Mouse (Mus musculus) intestine, embryonic 15.5 days (tissue): ENCODE results near the gene Mmp13. TPM values are rescaled to one million over a fixed set of nuclear protein-coding genes. Genes with fewer than 3 reads are reported as not detected.
"Not testable (repeated sequence)": the region's sequence is repeated elsewhere in the genome, so short reads cannot be mapped to it uniquely, and the experiment has no call there.

Experiments
- ATAC-seq: fragments of 200-750 bp; cut with Nextera tagmentation; 2 replicates; pipeline ENCODE4 v1.8.0; 2017; ENCODE audit warnings: moderate TSS enrichment, moderate library complexity
- H3K27ac ChIP-seq: fragments of 300-500 bp; sonication (generic); 2 replicates; pipeline ENCODE4 v1.5.1; 2015; ENCODE audit warnings: mild to moderate bottlenecking, inconsistent platforms
- H3K27me3 ChIP-seq: fragments of 300-500 bp; sonication (generic); replicated peaks from 2 replicates; pipeline ENCODE4 v1.6.1; 2015; ENCODE audit warnings: inconsistent platforms
- H3K36me3 ChIP-seq: fragments of 300-500 bp; sonication (generic); 2 replicates; pipeline ENCODE4 v1.6.1; 2015; ENCODE audit warnings: inconsistent platforms
- H3K4me1 ChIP-seq: fragments of 300-500 bp; sonication (generic); replicated peaks from 2 replicates; pipeline ENCODE4 v1.6.1; 2015; ENCODE audit warnings: inconsistent platforms
- H3K4me2 ChIP-seq: fragments of 300-500 bp; sonication (generic); replicated peaks from 2 replicates; pipeline ENCODE4 v1.6.1; 2015; ENCODE audit warnings: mild to moderate bottlenecking, inconsistent platforms
- H3K4me3 ChIP-seq: fragments of 300-500 bp; sonication (generic); replicated peaks from 2 replicates; pipeline ENCODE4 v1.5.1; 2015; ENCODE audit warnings: inconsistent platforms
- H3K9ac ChIP-seq: fragments of 300-500 bp; sonication (generic); 2 replicates; pipeline ENCODE4 v1.6.1; 2015; ENCODE audit warnings: inconsistent platforms
- H3K9me3 ChIP-seq: fragments of 300-500 bp; sonication (generic); 2 replicates; pipeline ENCODE4 v1.6.1; 2016; ENCODE audit warnings: inconsistent platforms
- WGBS: fragments of 180-500 bp; shearing (Covaris S2); methylation state at CpG from one replicate; pipeline ENCODE4 v1.1.7; 2015; 5-methylcytosine and 5-hydroxymethylcytosine counted together
- polyA plus RNA-seq: library from polyadenylated mRNA; unstranded; fragments of >200 nt; fragmentation: Nextera tagmentation; extraction: Ambion mirVana; gene quantifications from 2 replicates; pipeline ENCODE4 v1.2.1, GENCODE M21; 2015

Gene Mmp13
- 0.83 and 0.86 TPM in 2 replicates for polyA plus RNA-seq

DNA sequence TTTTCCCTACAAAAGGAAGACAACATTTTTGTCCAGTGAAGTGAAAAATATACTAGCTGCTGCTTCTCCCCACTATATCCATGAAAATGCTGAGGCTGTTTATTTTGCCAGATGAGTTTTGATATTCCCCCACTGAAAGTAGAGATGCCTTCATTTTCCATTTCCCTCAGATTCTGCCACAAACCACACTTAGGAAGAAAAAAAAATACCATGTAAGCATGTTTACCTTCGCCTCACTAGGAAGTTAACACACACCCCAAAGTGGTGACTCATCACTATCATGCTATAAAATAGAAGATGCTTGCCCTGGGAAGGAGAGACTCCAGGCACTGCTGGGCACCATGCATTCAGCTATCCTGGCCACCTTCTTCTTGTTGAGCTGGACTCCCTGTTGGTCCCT lies at the start of gene Mmp13:
TSS of gene Mmp13 (plus strand) at position 301 of the 400 bp plus-strand sequence.
- H3K27me3 ChIP-seq: no peaks in the 10 kb centered on the region
- ATAC-seq: no peak
- H3K4me1 ChIP-seq: no peaks in the 10 kb centered on the region
- H3K4me2 ChIP-seq: no peak within 1 kb of the TSS
- no peak within 1 kb of the TSS for H3K4me3 ChIP-seq
- no peak within 1 kb of the TSS for H3K27ac ChIP-seq
- no peak within 1 kb of the TSS for H3K9ac ChIP-seq
- H3K36me3 ChIP-seq: no peaks in the 10 kb centered on the region
- 71% methylated on average over 1 of the region's 1 CpGs for WGBS
- no peaks in the 10 kb centered on the region for H3K9me3 ChIP-seq

DNA sequence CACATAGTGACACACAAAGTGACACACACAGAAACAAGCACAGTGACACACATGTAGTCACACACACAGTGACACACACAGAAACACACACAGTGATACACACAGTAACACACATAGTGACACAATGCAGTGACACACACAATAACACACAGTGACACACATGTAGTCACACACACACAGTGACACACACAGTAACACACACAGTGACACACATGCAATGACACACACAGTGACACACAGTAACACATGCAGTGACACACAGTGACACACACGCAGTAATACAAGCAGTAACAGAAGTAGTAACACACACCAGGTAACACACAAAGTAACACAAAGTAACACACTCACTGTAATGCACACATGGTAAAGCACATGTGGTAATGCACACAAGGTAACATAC lies 33.7 kb upstream of the Mmp13 start:
- H3K4me1 ChIP-seq: no peaks in the 10 kb centered on the region
- H3K4me3 ChIP-seq: no peak overlapping the region
- no peak overlapping the region for H3K27ac ChIP-seq
- 94% methylated on average over 1 of the region's 1 CpGs for WGBS
- H3K36me3 ChIP-seq: no peaks in the 10 kb centered on the region
- H3K4me2 ChIP-seq: no peak overlapping the region
- no peaks in the 10 kb centered on the region for H3K9me3 ChIP-seq
- no peak for ATAC-seq
- H3K27me3 ChIP-seq: no peaks in the 10 kb centered on the region
- no peak overlapping the region for H3K9ac ChIP-seq

DNA sequence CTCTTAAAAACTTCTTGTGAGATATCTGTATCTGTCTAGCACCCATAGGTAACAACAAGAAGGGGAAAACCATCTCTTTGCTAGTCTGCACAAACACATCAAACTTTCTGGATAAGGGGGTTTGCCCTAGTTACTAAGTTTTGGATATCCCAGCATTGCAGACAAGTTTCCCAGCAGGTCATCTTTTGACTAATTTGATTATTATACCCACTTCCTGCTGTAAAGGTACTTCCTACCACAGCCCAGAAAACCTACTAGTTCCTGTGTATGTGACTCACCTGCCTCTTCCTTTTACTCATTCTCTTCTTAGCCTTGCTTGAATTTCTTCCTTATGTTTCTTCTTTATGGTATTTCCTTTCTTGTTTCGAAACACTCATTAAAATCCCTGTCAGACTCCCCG lies 32.3 kb upstream of the Mmp13 start:
- Histone ChIP-seq H3K4me3 (no peak overlapping the region), H3K4me2 (no peak overlapping the region), H3K27me3 (no peaks in the 10 kb centered on the region), H3K9me3 (no peaks in the 10 kb centered on the region), H3K27ac (no peak overlapping the region), H3K36me3 (no peaks in the 10 kb centered on the region), H3K9ac (no peak overlapping the region), H3K4me1 (no peaks in the 10 kb centered on the region)
- no peak for ATAC-seq
- 84% methylated on average over 2 of the region's 2 CpGs for WGBS

DNA sequence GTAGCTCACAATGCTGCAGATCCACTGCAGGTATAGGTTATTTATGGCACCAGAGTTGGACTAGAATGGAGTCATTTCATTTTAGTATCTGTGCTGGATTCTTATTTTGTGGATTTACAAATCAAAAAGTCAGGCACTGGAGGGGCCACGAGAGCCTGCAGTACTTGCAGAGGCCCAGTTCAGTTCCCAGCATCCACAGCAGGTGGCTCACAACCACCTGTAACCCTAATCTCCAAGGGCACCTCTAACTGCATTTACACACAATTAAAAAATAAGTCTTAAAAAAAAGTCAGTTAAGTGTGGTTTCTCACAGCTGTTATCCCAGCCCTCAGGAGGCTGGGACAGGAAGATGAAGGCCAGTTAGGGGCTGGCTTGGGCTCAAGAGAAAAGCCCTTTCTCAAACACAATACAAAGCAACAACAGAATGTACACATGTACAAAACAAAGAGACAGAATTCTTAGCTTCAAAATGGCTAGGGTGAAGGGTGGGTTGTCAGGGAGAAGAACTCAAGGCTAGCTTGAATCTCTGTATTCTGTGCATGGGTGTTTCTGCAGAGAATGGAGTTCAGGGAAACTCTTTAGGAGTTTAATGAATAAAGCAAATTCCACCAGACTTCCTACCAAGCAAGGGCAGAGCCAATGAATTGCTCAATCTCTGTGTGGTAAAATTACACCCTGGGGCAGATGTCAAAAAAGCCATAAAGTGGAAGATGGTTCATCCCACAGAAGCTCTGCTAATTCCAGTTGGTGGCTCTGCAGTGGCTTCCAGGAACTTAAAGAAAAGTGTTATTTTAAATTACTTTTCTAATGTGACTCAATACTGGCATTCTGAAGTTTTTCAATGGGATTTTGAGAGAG lies 19.3 kb upstream of the Mmp13 start:
- no peaks in the 10 kb centered on the region for H3K4me1 ChIP-seq
- no peaks in the 10 kb centered on the region for H3K36me3 ChIP-seq
- no peak overlapping the region for H3K4me3 ChIP-seq
- H3K9ac ChIP-seq: no peak overlapping the region
- H3K27ac ChIP-seq: no peak overlapping the region
- WGBS: 58% methylated on average over 1 of the region's 1 CpGs
- ATAC-seq: no peak
- no peaks in the 10 kb centered on the region for H3K27me3 ChIP-seq
- no peaks in the 10 kb centered on the region for H3K9me3 ChIP-seq
- H3K4me2 ChIP-seq: no peak overlapping the region

DNA sequence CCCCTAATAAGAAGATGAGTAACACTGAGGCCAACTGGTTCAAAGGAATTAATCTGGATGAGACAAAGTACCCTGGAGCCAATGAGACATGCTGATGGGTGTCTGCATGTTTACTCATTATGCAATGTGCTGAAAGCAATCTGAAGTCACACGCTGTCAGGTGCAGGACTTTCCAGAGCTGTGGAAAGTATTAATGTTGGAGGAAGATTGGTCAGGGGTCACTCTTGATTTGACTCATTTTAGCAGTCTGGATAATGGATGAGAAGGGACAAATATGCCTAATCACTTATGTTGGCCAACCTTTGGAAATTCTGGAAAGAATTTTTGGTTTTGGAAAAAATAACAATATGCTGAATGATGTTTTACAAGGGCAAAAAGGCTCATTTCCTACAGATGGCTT lies 10.6 kb upstream of the Mmp13 start:
- Histone ChIP-seq H3K4me3 (no peak overlapping the region), H3K4me2 (no peak overlapping the region), H3K27me3 (no peaks in the 10 kb centered on the region), H3K9ac (no peak overlapping the region), H3K27ac (no peak overlapping the region), H3K9me3 (no peaks in the 10 kb centered on the region), H3K36me3 (no peaks in the 10 kb centered on the region), H3K4me1 (no peaks in the 10 kb centered on the region)
- WGBS: 90% methylated on average over 1 of the region's 1 CpGs
- ATAC-seq: no peak

DNA sequence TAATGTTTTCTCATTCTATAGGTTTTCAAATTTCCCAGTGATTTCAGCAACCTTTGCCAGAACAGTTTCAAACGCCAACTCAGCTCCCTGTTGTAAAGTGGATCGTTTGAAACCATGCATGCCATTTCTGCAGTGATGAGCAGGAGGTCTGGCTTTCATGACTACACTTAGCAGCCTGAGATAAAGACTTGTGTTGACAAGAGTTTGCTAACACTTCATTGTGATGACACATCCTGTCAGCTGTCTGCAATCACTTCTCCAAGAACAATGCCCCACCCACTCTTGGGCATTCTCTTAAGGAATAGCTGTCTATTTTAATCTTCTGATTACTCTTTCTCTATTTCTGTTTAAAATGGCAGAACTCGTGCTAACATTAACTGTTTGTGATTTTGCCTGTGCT lies 2.2 kb upstream of the Mmp13 start:
- H3K9ac ChIP-seq: no peak overlapping the region
- no peaks in the 10 kb centered on the region for H3K4me1 ChIP-seq
- ATAC-seq: no peak
- no peaks in the 10 kb centered on the region for H3K27me3 ChIP-seq
- no peak overlapping the region for H3K4me2 ChIP-seq
- WGBS: 33% methylated on average over 3 of the region's 3 CpGs
- H3K36me3 ChIP-seq: no peaks in the 10 kb centered on the region
- H3K4me3 ChIP-seq: no peak overlapping the region
- H3K9me3 ChIP-seq: no peaks in the 10 kb centered on the region
- no peak overlapping the region for H3K27ac ChIP-seq

DNA sequence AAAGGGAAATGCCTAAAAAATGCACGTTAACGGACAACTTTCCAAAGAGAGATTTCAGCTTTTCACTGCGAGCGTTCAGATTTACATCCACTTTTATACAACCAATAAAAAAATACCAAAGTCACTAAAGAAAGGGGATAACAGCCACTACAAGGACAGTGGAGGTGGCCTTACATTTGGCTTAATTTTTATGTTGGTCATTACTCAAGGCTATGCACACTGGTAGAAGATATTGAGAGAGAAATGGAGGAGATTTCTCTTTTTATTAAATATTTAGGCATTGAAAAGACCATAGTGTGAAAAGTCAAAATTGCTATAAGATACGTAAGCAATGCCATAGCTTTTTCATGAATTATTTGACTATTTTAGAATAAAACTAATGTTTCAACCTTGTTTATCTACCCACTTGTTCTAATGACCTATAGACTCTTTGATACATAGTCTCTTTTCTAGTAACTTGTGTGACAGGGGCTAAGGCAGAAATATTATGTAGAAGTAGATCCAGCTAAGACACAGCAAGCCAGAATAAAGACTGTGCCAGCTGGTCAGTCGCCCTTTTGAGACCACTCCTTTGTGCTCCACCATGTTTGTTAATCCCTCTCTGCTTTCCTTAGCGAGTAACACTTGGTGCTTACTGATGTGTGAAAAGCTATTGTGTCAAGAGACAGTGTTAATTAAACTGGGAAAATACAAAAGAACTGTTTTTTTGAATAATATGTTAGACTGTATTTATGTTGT lies 10.4 kb downstream of the Mmp13 start:
- no peak for ATAC-seq
- no peak overlapping the region for H3K27ac ChIP-seq
- H3K4me2 ChIP-seq: no peak overlapping the region
- H3K9me3 ChIP-seq: no peaks in the 10 kb centered on the region
- no peaks in the 10 kb centered on the region for H3K36me3 ChIP-seq
- H3K4me3 ChIP-seq: no peak overlapping the region
- WGBS: 87% methylated on average over 7 of the region's 7 CpGs
- no peaks in the 10 kb centered on the region for H3K4me1 ChIP-seq
- H3K9ac ChIP-seq: no peak overlapping the region
- no peaks in the 10 kb centered on the region for H3K27me3 ChIP-seq

DNA sequence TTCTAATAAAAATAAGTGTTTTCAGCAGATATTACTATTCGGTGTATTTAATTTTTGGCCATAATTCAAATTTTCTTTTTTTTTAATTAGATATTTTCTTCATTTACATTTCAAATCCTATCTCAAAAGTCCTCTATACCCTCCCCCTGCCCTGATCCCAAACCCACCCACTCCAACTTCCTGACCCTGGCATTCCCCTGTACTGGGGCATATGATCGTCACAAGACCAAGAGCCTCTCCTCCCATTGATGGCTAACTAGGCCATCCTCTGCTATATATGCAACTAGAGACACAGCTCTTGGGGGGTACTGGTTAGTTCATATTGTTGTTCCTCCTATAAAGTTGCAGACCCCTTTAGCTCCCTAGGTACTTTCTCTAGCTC lies 11.0 kb downstream of the Mmp13 start:
- H3K9ac ChIP-seq, H3K9me3 ChIP-seq, ATAC-seq, H3K4me2 ChIP-seq, H3K4me3 ChIP-seq, H3K4me1 ChIP-seq, H3K27me3 ChIP-seq, H3K36me3 ChIP-seq, H3K27ac ChIP-seq: not testable (repeated sequence)
- WGBS: 94% methylated on average over 2 of the region's 2 CpGs

DNA sequence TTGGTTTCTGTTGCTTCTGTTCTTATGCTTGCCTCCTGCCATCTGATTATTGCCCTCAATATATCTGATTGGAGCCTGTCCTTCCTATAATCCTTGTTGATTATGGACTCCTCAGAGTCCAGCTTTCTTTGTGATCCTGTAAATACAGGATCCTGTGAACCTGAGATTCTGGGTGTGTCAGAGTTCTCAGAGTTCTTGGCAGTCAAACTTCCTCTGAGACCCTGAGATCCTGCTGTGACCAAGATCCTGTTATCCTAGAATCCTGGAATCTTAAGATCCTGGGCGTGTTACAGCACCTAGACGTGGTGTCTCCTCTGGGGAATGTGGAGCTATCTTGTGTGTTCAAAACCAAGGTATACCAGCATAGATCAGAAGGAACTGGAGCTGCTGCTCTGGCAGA lies 17.2 kb downstream of the Mmp13 start:
- H3K4me1 ChIP-seq: no peaks in the 10 kb centered on the region
- no peaks in the 10 kb centered on the region for H3K9me3 ChIP-seq
- no peaks in the 10 kb centered on the region for H3K27me3 ChIP-seq
- ATAC-seq: no peak
- no peak overlapping the region for H3K9ac ChIP-seq
- no peak overlapping the region for H3K4me3 ChIP-seq
- H3K36me3 ChIP-seq: no peaks in the 10 kb centered on the region
- WGBS: 61% methylated on average over 2 of the region's 2 CpGs
- no peak overlapping the region for H3K27ac ChIP-seq
- H3K4me2 ChIP-seq: no peak overlapping the region

DNA sequence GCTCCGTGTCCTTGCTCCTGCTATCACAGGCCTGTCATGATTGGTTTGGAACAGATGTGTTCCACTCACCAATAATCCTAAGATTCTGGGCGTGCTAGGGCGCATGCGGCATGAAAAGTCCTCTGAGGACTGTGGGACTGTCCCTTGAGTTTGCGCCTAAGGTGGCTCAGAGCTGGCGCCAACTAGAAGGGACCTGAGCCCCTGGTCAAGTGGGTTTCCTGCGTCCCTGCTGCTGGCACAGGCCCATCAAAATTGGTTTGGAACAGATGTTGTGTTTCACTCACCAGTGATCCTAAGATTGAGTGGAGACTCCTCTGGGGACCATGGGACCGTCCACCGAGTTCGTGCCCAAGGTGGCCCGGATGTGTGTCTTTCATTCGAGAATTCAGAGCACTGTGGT lies 17.6 kb downstream of the Mmp13 start:
- H3K36me3 ChIP-seq: no peaks in the 10 kb centered on the region
- H3K9ac ChIP-seq: no peak overlapping the region
- H3K27me3 ChIP-seq: no peaks in the 10 kb centered on the region
- no peaks in the 10 kb centered on the region for H3K4me1 ChIP-seq
- 90% methylated on average over 12 of the region's 12 CpGs for WGBS
- ATAC-seq: no peak
- no peaks in the 10 kb centered on the region for H3K9me3 ChIP-seq
- H3K27ac ChIP-seq: no peak overlapping the region
- H3K4me2 ChIP-seq: no peak overlapping the region
- no peak overlapping the region for H3K4me3 ChIP-seq

DNA sequence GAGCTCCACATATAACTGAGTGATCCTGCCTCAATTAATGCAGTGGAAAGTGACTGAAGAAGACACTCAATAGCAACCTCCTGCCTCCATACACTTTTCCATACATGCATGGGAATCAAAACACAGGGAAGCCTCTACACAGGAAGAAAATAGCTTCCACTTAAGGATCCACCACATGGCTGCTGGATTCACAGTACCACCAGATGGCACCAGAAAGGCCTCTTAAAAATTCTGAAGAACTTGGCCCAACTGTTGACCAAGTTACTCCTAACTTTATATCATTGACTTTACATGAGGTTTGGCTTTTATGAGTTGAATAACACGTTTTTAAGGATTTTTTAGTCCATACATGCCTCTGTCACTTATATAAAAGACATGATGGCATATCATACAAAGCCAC lies 19.8 kb downstream of the Mmp13 start:
- H3K9ac ChIP-seq: no peak overlapping the region
- H3K36me3 ChIP-seq: no peaks in the 10 kb centered on the region
- no peaks in the 10 kb centered on the region for H3K4me1 ChIP-seq
- ATAC-seq: no peak
- no peak overlapping the region for H3K4me3 ChIP-seq
- no peaks in the 10 kb centered on the region for H3K9me3 ChIP-seq
- no peaks in the 10 kb centered on the region for H3K27me3 ChIP-seq
- H3K4me2 ChIP-seq: no peak overlapping the region
- H3K27ac ChIP-seq: no peak overlapping the region
- 26% methylated on average over 1 of the region's 1 CpGs for WGBS

DNA sequence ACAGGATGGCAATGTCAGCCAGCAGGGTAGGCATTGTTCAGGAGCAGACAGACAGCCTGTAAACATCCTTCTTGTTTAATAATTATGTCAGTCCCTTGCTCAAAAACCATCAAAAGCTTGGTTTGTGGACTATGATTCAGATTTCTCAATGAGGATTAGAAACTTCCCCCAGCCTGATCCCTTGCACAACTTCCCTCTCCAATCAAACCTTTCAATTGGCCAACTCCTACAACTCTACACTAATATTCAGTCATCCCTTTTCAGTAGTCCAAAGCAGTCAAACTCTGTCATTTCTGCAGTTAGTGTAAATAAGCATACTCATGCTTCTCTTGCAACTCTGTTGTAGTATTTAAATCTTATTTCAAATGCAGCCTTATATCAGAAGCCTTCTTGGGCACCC lies 59.5 kb downstream of the Mmp13 start:
- Histone ChIP-seq H3K9me3 (no peaks in the 10 kb centered on the region), H3K4me1 (no peaks in the 10 kb centered on the region), H3K9ac (no peak overlapping the region)

More for the DNA sequence above, 59.5 kb downstream of the Mmp13 start:
- Histone ChIP-seq H3K27ac (no peak overlapping the region), H3K4me3 (no peak overlapping the region), H3K36me3 (no peaks in the 10 kb centered on the region), H3K4me2 (no peak overlapping the region), H3K27me3 (no peaks in the 10 kb centered on the region)
- ATAC-seq: no peak
